Mouse (Mus musculus): ENCODE results near the gene Rbm10. TPM values are rescaled to one million over a fixed set of nuclear protein-coding genes. Genes with fewer than 3 reads are reported as not detected.
A peak's percentile ranks its signal among the peaks of the same experiment; 100 is the strongest.

Gene Rbm10
- total and polyA plus RNA-seq, 3 experiments = 55.7 to 81.5 (median 71.1) TPM

GRCm38 (mm10) chrX:20587968-20588367 is 29.3 kb upstream of the Rbm10 start:
- Histone ChIP-seq H3K4me2 (ENCODE audit: insufficient read depth, low read depth, poor library complexity, severe bottlenecking) (no peak overlapping the region), H3K4me3 (replicated peaks in 1 of 3; ENCODE audit: low read depth in 2 of 3, low read length in 2 of 3, poor library complexity in 1 of 3) (no peak overlapping the region), H3K9ac (ENCODE audit: insufficient read depth, low read depth) (no peak overlapping the region), H3K27me3 (replicated peaks) (no peaks in the 10 kb centered on the region), H3K79me2 (replicated peaks; ENCODE audit: control insufficient read depth, extremely low read depth, insufficient read depth, poor library complexity, severe bottlenecking) (no peaks in the 10 kb centered on the region), H3K4me1 (ENCODE audit: control insufficient read depth in 1 of 2, insufficient read depth in 2 of 2) (no peaks in the 10 kb centered on the region), H3K9me3 (replicated peaks; ENCODE audit: low read length) (no peaks in the 10 kb centered on the region), H3K27ac (ENCODE audit: insufficient read depth, low read depth) (no peak overlapping the region), H3K36me3 (replicated peaks in 1 of 2; ENCODE audit: control insufficient read depth in 1 of 2, insufficient read depth in 1 of 2, low read length in 1 of 2) (no peaks in the 10 kb centered on the region)
- peak; percentile 8 for DNase-seq (ENCODE audit: extremely low read depth)
- dilution Hi-C loops (cut with MboI; ENCODE audit: extremely low pct_ligation_motif_present, extremely low pct_unique_long_range_greater_than_20kb, low sequenced_read_pairs) (no loop called here), in situ Hi-C loops (cut with MboI; ENCODE audit: low pct_ligation_motif_present, low pct_unique_long_range_greater_than_20kb, low sequenced_read_pairs) (no loop called here)
- TF ChIP-seq USF1 (IDR thresholded peaks at IDR 0.05; ENCODE audit: low read depth, low read length) = no peak
- TF ChIP-seq POLR2A (IDR thresholded peaks at IDR 0.05; ENCODE audit: low read depth, low read length) = no peak
- no peak for TF ChIP-seq MAX (IDR thresholded peaks at IDR 0.05; ENCODE audit: low read length)
- TF ChIP-seq USF2 (conservative IDR thresholded peaks at IDR 0.05; ENCODE audit: low read depth, low read length) = no peak
- no peak for TF ChIP-seq CHD1 (IDR thresholded peaks at IDR 0.05; ENCODE audit: low read depth, low read length)
- no peak for TF ChIP-seq ZC3H11A (IDR thresholded peaks at IDR 0.05; ENCODE audit: low read depth, low read length)
- no peak for TF ChIP-seq ETS1 (conservative IDR thresholded peaks at IDR 0.05; ENCODE audit: low read depth, low read length)
- peak in 1 of 2 experiments; percentile 61; a peak in 2 of 4 replicates for TF ChIP-seq CTCF (conservative IDR thresholded peaks at IDR 0.05 in 1 of 2, IDR thresholded peaks at IDR 0.05 in 1 of 2; ENCODE audit: low read depth in 2 of 2, low read length in 2 of 2)
- no peak for TF ChIP-seq CHD2 (IDR thresholded peaks at IDR 0.05; ENCODE audit: low read length)
- TF ChIP-seq BHLHE40 (IDR thresholded peaks at IDR 0.05; ENCODE audit: low read depth, low read length) = no peak
- TF ChIP-seq JUN (IDR thresholded peaks at IDR 0.05; ENCODE audit: insufficient read depth, low read depth, low read length) = no peak
- TF ChIP-seq HCFC1 (IDR thresholded peaks at IDR 0.05; ENCODE audit: low read depth, low read length) = no peak
- no peak for TF ChIP-seq ZKSCAN1 (IDR thresholded peaks at IDR 0.05; ENCODE audit: borderline replicate concordance, low read depth, low read length)
- no peak for TF ChIP-seq GABPA (IDR thresholded peaks at IDR 0.05; ENCODE audit: insufficient replicate concordance, low read depth, low read length)
- no peak for TF ChIP-seq KAT2A (IDR thresholded peaks at IDR 0.05; ENCODE audit: insufficient replicate concordance, low read length)
- TF ChIP-seq PAX5 (IDR thresholded peaks at IDR 0.05; ENCODE audit: low read length) = no peak
- peak; percentile 37 for TF ChIP-seq SMC3 (IDR thresholded peaks at IDR 0.05; ENCODE audit: low read depth, low read length)
- TF ChIP-seq NRF1 (IDR thresholded peaks at IDR 0.05; ENCODE audit: low read depth, low read length) = no peak
- TF ChIP-seq MAZ (IDR thresholded peaks at IDR 0.05; ENCODE audit: low read depth, low read length) = no peak
- TF ChIP-seq SIN3A (IDR thresholded peaks at IDR 0.05; ENCODE audit: low read length) = no peak
- TF ChIP-seq TBP (conservative IDR thresholded peaks at IDR 0.05; ENCODE audit: low read depth, low read length) = no peak
- no peak for TF ChIP-seq RCOR1 (conservative IDR thresholded peaks at IDR 0.05; ENCODE audit: low read depth, low read length)
- TF ChIP-seq ZMIZ1 (IDR thresholded peaks at IDR 0.05; ENCODE audit: low read depth, low read length) = no peak
- peak; percentile 69 for TF ChIP-seq RAD21 (IDR thresholded peaks at IDR 0.05; ENCODE audit: low read depth, low read length)
- no peak for TF ChIP-seq NELFE (IDR thresholded peaks at IDR 0.05; ENCODE audit: low read depth, low read length)
- TF ChIP-seq ELF1 (IDR thresholded peaks at IDR 0.05; ENCODE audit: low read depth, low read length) = no peak
- TF ChIP-seq EP300 (IDR thresholded peaks at IDR 0.05; ENCODE audit: low read length) = no peak
- TF ChIP-seq ZNF384 (IDR thresholded peaks at IDR 0.05; ENCODE audit: low read depth, low read length) = peak; percentile 68

Data from CH12.LX (cell line).